Mouse (Mus musculus) erythroblast, embryonic 14.5 days (primary cell): ENCODE results near the gene Lactbl1. TPM values are rescaled to one million over a fixed set of nuclear protein-coding genes. Genes with fewer than 3 reads are reported as not detected.

Source experiments
- H3K27me3 ChIP-seq: 2 replicates; pipeline ENCODE4 v1.6.1; 2012; ENCODE audit warnings: inconsistent platforms; ENCODE audit not compliant: control insufficient read depth
- H3K36me3 ChIP-seq: 2 replicates; pipeline ENCODE4 v1.6.1; 2012; ENCODE audit warnings: mild to moderate bottlenecking, inconsistent platforms; ENCODE audit not compliant: control insufficient read depth
- H3K4me1 ChIP-seq: 2 replicates; pipeline ENCODE4 v1.6.1; 2012; ENCODE audit warnings: inconsistent platforms; ENCODE audit not compliant: control insufficient read depth
- H3K4me3 ChIP-seq: replicated peaks from 2 replicates; pipeline ENCODE3; 2012; ENCODE audit warnings: moderate library complexity, mild to moderate bottlenecking, inconsistent platforms
- H3K9me3 ChIP-seq: 2 replicates; pipeline ENCODE4 v1.6.1; 2012; ENCODE audit warnings: low read length, inconsistent platforms, mixed read lengths; ENCODE audit not compliant: control insufficient read depth
- GATA1 ChIP-seq: IDR thresholded peaks from 2 replicates; pipeline ENCODE4 v1.6.1; 2012; ENCODE audit warnings: low read length, inconsistent platforms, mixed read lengths
- TAL1 ChIP-seq: IDR thresholded peaks from 3 replicates; pipeline ENCODE4 v1.6.1; 2012; ENCODE audit warnings: low read length, inconsistent platforms, mixed read lengths
- polyA plus RNA-seq: library from polyadenylated mRNA; stranded (reverse); fragments of >175 nt; gene quantifications from 2 replicates; pipeline ENCODE4 v1.2.3, GENCODE M21; 2012

Lactbl1 gene
- polyA plus RNA-seq, 1 experiment = 0.01 TPM

- Histone ChIP-seq H3K9me3 (no peaks in the 10 kb centered on the region), H3K27me3 (no peaks in the 10 kb centered on the region), H3K36me3 (no peaks in the 10 kb centered on the region), H3K4me1 (no peaks in the 10 kb centered on the region), H3K4me3 (no peak overlapping the region)
- TF ChIP-seq GATA1 = no peak
- TF ChIP-seq TAL1 = no peak
These were observed 65.7 kb downstream of the Lactbl1 start for GRCm38 (mm10) chr4:136688113-136688512.

Other genes starting within 250 kb of the Lactbl1 start
- gene Htr1d, start 199.1 kb upstream of the Lactbl1 start, polyA plus RNA-seq = not detected in 2 replicates
- not detected in 2 replicates for gene 6030445D17Rik, start 160.4 kb upstream of the Lactbl1 start, polyA plus RNA-seq
- 0.05 and 0.15 TPM in 2 replicates for gene Luzp1, start 152.9 kb upstream of the Lactbl1 start, polyA plus RNA-seq
- gene Kdm1a, start 19.9 kb upstream of the Lactbl1 start, polyA plus RNA-seq = 0.90 and 1.1 TPM in 2 replicates
- gene Tex46, start 12.2 kb upstream of the Lactbl1 start, polyA plus RNA-seq = not detected in 2 replicates
- not detected in 2 replicates for gene Ephb2, start 213.4 kb downstream of the Lactbl1 start, polyA plus RNA-seq